Mouse (Mus musculus) hindbrain, embryonic 10.5 days (tissue): ENCODE data around the gene Mbnl2. TPM values are rescaled to one million over a fixed set of nuclear protein-coding genes. Genes with fewer than 3 reads are reported as not detected.
A peak's percentile ranks its signal among the peaks of the same experiment; 100 is the strongest.

Experiments
- DNase-seq: peaks from one replicate; pipeline ENCODE4 v3.0.0-alpha.2; 2017; ENCODE audit warnings: low spot score
- H3K27ac ChIP-seq: fragments of 300-500 bp; sonication (generic); 2 replicates; pipeline ENCODE4 v1.5.1; 2016; ENCODE audit warnings: mild to moderate bottlenecking, moderate library complexity
- H3K27me3 ChIP-seq: fragments of 300-500 bp; sonication (generic); 2 replicates; pipeline ENCODE4 v1.6.1; 2016; ENCODE audit warnings: mild to moderate bottlenecking; ENCODE audit not compliant: poor library complexity, insufficient read depth, severe bottlenecking
- H3K36me3 ChIP-seq: fragments of 300-500 bp; sonication (generic); 2 replicates; pipeline ENCODE4 v1.6.1; 2016; ENCODE audit warnings: mild to moderate bottlenecking, moderate library complexity
- H3K4me1 ChIP-seq: fragments of 300-500 bp; sonication (generic); replicated peaks from 2 replicates; pipeline ENCODE4 v1.6.1; 2016; ENCODE audit warnings: mild to moderate bottlenecking
- H3K4me3 ChIP-seq: fragments of 300-500 bp; sonication (generic); 2 replicates; pipeline ENCODE4 v1.5.1; 2016; ENCODE audit warnings: mild to moderate bottlenecking, moderate library complexity
- H3K9me3 ChIP-seq: fragments of 300-500 bp; sonication (generic); 2 replicates; pipeline ENCODE4 v1.6.1; 2016; ENCODE audit warnings: mild to moderate bottlenecking, moderate library complexity
- WGBS: fragments of 180-500 bp; shearing (Covaris S2); methylation state at CpG from one replicate; pipeline ENCODE4 v1.1.7; 2016; 5-methylcytosine and 5-hydroxymethylcytosine counted together
- polyA plus RNA-seq: library from polyadenylated mRNA; unstranded; fragments of >200 nt; fragmentation: Nextera tagmentation; extraction: Ambion mirVana; gene quantifications from 2 replicates; pipeline ENCODE4 v1.2.1, GENCODE M21; 2016

Mbnl2 gene
- polyA plus RNA-seq = 29.4 and 31.8 TPM in 2 replicates

GRCm38 (mm10) chr14:120275246-120276238 is at the start of gene Mbnl2:
Gene Mbnl2 (plus strand): TSS chr14:120275669.
- Histone ChIP-seq H3K9me3 (no peaks in the 10 kb centered on the region), H3K4me1 (peaks cover 52% of the 10 kb centered on the region), H3K4me3 (peak within 1 kb of the TSS; percentile 67), H3K36me3 (no peaks in the 10 kb centered on the region), H3K27ac (peak within 1 kb of the TSS; percentile 88), H3K27me3 (no peaks in the 10 kb centered on the region)
- 3% methylated on average over 35 of the region's 35 CpGs for WGBS
- peak; percentile 94 for DNase-seq

GRCm38 (mm10) chr14:120232076-120232496 is 43.4 kb upstream of the Mbnl2 start:
- Histone ChIP-seq H3K4me3 (no peak overlapping the region), H3K4me1 (no peaks in the 10 kb centered on the region), H3K27ac (no peak overlapping the region), H3K27me3 (no peaks in the 10 kb centered on the region), H3K36me3 (no peaks in the 10 kb centered on the region), H3K9me3 (no peaks in the 10 kb centered on the region)
- WGBS = 89% methylated on average over 7 of the region's 7 CpGs
- DNase-seq = no peak

DNA sequence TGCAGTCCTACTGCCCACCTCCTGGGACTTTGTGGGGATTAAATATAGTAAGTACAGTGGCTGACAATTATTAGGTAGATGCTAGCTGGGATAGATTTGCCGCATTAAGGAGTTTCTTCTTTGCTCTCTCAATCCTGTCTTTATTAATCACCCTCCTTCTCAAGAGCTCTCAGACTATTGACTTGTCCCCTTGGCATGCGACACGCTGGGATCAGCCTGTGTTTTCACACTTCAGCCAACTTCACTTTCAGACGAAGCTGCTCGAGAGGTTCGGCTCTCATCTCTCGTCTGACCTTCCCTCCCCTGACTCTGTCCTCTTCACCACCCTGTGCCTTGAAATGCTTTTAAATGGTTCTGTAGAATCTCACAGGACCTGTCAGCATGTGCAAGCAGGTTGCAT is 39.9 kb upstream of the Mbnl2 start:
- Histone ChIP-seq H3K4me1 (no peaks in the 10 kb centered on the region), H3K4me3 (no peak overlapping the region), H3K27me3 (no peaks in the 10 kb centered on the region), H3K9me3 (no peaks in the 10 kb centered on the region), H3K27ac (no peak overlapping the region), H3K36me3 (no peaks in the 10 kb centered on the region)
- WGBS = 80% methylated on average over 7 of the region's 7 CpGs
- no peak for DNase-seq

DNA sequence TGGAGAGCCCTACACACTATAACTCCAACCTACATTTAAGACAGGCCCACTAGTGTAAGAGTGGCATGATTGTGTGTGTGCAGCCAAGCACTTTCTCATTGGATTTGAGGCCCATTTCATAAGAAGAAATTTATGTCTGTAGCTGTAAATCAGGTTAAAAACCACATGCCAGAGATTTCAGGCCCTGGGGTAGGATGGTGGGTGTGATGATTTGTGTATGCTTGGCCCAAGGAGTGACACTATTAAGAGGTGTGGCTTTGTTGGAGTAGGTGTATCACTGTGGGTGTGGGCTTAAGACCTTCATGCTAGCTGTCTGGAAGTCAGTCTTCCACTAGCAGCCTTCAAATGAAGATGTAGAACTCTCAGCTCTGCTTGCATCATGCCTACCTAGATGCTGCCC is 37.0 kb upstream of the Mbnl2 start:
- DNase-seq = no peak
- Histone ChIP-seq H3K4me1 (0 out of 2 replicates have a peak, but pooled peaks cover 7% of the 10 kb centered on the region), H3K4me3 (no peak overlapping the region), H3K9me3 (no peaks in the 10 kb centered on the region), H3K27ac (no peak overlapping the region), H3K27me3 (no peaks in the 10 kb centered on the region), H3K36me3 (no peaks in the 10 kb centered on the region)

DNA sequence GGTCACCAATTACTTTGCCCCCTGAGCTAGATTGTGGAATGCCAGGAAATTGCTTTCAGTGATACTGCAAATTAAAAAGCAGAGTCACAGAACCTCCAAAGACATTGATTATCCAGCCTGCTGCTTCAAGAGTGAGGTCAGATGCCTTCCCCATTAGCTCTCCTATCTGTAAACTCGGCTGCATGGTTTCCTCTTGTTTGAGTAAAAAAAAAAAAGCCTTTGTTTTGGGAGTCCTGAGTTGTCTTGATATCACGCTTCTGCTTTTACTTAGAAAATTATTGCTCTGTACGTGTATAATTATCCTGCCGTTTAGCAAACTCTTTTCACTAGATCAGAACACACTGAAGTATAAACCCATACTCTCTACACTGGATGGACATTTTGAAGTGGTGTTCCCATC is 35.3 kb upstream of the Mbnl2 start:
- WGBS = 77% methylated on average over 4 of the region's 4 CpGs
- no peak for DNase-seq
- Histone ChIP-seq H3K36me3 (no peaks in the 10 kb centered on the region), H3K9me3 (no peaks in the 10 kb centered on the region), H3K27ac (no peak overlapping the region), H3K27me3 (no peaks in the 10 kb centered on the region), H3K4me3 (no peak overlapping the region), H3K4me1 (peaks cover 10% of the 10 kb centered on the region; the same call in 1 of the 2 replicates)

- WGBS = 59% methylated on average over 5 of the region's 5 CpGs
- Histone ChIP-seq H3K9me3 (no peaks in the 10 kb centered on the region), H3K36me3 (no peaks in the 10 kb centered on the region), H3K4me1 (peaks cover 12% of the 10 kb centered on the region; the same call in 1 of the 2 replicates), H3K27me3 (no peaks in the 10 kb centered on the region), H3K27ac (no peak overlapping the region), H3K4me3 (no peak overlapping the region)
- no peak for DNase-seq
Observed at GRCm38 (mm10) chr14:120242711-120243110, 32.8 kb upstream of the Mbnl2 start.

GRCm38 (mm10) chr14:120245081-120245705 is 30.3 kb upstream of the Mbnl2 start:
- Histone ChIP-seq H3K36me3 (no peaks in the 10 kb centered on the region), H3K27me3 (no peaks in the 10 kb centered on the region), H3K9me3 (no peaks in the 10 kb centered on the region), H3K4me1 (peaks cover 12% of the 10 kb centered on the region; the same call in 1 of the 2 replicates), H3K27ac (no peak overlapping the region), H3K4me3 (no peak overlapping the region)
- no peak for DNase-seq
- 77% methylated on average over 8 of the region's 8 CpGs for WGBS

- no peak for DNase-seq
- H3K36me3 ChIP-seq = no peaks in the 10 kb centered on the region
- no peak overlapping the region for H3K4me3 ChIP-seq
- no peaks in the 10 kb centered on the region; the same call in 1 of the 2 replicates for H3K9me3 ChIP-seq
- 76% methylated on average over 7 of the region's 7 CpGs for WGBS
- H3K27me3 ChIP-seq = no peaks in the 10 kb centered on the region
- no peak overlapping the region for H3K27ac ChIP-seq
- no peaks in the 10 kb centered on the region for H3K4me1 ChIP-seq
Observed at GRCm38 (mm10) chr14:120253331-120253730, 22.1 kb upstream of the Mbnl2 start.

GRCm38 (mm10) chr14:120256146-120256545 is 19.3 kb upstream of the Mbnl2 start:
- H3K36me3 ChIP-seq = no peaks in the 10 kb centered on the region
- H3K4me3 ChIP-seq = no peak overlapping the region
- H3K27ac ChIP-seq = no peak overlapping the region
- H3K4me1 ChIP-seq = no peaks in the 10 kb centered on the region
- H3K27me3 ChIP-seq = no peaks in the 10 kb centered on the region
- DNase-seq = no peak
- WGBS = 94% methylated on average over 2 of the region's 2 CpGs
- H3K9me3 ChIP-seq = no peaks in the 10 kb centered on the region; the same call in 1 of the 2 replicates

DNA sequence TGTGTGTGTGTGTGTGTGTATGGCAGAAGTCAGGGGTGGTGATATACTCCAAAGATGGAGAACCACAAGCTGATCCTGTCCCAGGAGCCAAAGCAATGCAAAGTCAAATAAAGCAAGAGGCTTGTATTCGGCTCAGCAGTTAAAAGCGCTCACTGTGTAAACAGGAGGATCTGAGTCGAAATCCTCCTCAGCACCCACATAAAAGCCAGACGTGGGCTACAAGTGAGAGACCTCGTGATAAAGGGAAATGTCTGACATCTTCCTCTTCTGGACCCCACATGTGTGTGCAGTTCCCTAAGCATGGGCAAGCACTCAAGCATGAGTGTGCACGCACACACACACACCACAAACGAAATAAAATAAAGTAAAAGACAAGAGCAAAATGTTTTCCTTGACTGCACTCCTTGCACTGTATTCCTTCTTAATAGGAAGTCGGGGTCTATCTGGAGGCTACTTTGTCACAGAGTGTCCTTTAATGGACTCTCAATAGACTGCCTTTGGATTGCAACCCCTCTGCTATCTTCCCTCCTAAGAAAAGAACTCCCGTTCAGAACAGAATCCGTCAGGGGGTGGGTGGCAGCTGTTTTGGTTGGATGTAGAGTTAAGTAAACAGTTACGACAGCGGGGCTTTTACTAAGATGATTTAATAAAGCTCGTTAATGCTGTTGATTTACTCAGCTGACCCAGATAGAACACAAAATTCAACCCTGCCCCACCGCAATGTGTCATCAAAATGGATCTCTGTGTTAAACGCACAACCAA is 18.7 kb upstream of the Mbnl2 start:
- Histone ChIP-seq H3K4me3 (no peak overlapping the region), H3K27me3 (no peaks in the 10 kb centered on the region), H3K4me1 (no peaks in the 10 kb centered on the region), H3K9me3 (no peaks in the 10 kb centered on the region; the same call in 1 of the 2 replicates), H3K27ac (no peak overlapping the region), H3K36me3 (no peaks in the 10 kb centered on the region)
- DNase-seq = no peak
- 84% methylated on average over 15 of the region's 15 CpGs for WGBS

DNA sequence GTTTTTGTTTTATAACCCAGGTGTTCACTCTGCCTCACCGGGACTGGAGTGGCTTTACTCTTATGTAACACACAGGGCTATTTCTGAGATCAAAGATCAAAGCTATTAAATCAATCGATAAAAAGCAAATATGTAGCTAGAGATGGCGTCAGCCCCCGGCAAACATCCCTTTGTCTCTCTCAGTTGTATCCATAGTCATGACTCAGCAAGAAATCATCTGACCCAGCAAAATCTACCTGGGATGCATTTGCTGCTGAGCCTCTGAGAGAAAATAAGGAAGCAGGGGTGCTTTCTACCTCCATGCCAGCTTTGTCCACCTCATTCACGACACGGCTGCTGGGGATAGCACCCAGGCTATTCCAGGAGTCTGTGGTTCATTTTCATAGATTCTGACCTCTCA is 18.0 kb upstream of the Mbnl2 start:
- no peak for DNase-seq
- WGBS = 87% methylated on average over 6 of the region's 6 CpGs
- no peak overlapping the region for H3K27ac ChIP-seq

DNA sequence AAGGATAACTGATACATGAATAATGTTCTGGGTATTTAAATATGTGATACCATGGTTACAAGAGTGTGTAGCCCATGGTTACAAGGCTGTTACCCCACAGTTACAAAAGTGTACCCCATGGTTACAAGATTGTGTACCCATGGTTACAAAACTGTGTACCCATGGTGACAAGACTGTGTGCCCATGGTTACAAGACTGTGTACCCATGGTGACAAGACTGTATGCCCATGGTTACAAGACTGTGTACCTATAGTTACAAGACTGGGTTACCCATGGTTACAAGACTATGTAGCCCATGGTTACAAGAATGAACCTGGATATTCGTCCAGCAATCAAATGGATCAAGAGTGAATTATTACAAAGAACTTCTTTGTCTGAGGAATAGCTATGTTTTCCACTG is 16.0 kb upstream of the Mbnl2 start:
- no peak overlapping the region for H3K27ac ChIP-seq
- H3K36me3 ChIP-seq = no peaks in the 10 kb centered on the region
- no peaks in the 10 kb centered on the region; the same call in 1 of the 2 replicates for H3K9me3 ChIP-seq
- no peak for DNase-seq
- 79% methylated on average over 1 of the region's 1 CpGs for WGBS
- no peaks in the 10 kb centered on the region for H3K4me1 ChIP-seq
- no peaks in the 10 kb centered on the region for H3K27me3 ChIP-seq
- no peak overlapping the region for H3K4me3 ChIP-seq

More for the DNA sequence above, 18.0 kb upstream of the Mbnl2 start:
- Histone ChIP-seq H3K9me3 (no peaks in the 10 kb centered on the region; the same call in 1 of the 2 replicates), H3K4me1 (no peaks in the 10 kb centered on the region), H3K27me3 (no peaks in the 10 kb centered on the region), H3K36me3 (no peaks in the 10 kb centered on the region), H3K4me3 (no peak overlapping the region)
